Mouse (Mus musculus) ovary, postnatal 10 days (tissue): ENCODE results near the gene Fam110a.
A peak's percentile ranks its signal among the peaks of the same experiment; 100 is the strongest.

ENCODE experiments used
- DNase-seq: peaks from one replicate; pipeline ENCODE4 v3.0.0; 2022; ENCODE audit warnings: low spot score

Gene Fam110a

GRCm38 (mm10) chr2:151979470-151980354 is at the start of gene Fam110a:
TSS of gene Fam110a (minus strand) at chr2:151980219.
- DNase-seq = peak; percentile 77

- DNase-seq = peak; percentile 70
These were observed 49.4 kb upstream of the Fam110a start for GRCm38 (mm10) chr2:152029252-152030082.

GRCm38 (mm10) chr2:152024883-152025422 is 44.9 kb upstream of the Fam110a start:
- DNase-seq = no peak

GRCm38 (mm10) chr2:152022022-152022421 is 42.0 kb upstream of the Fam110a start:
- DNase-seq = no peak

GRCm38 (mm10) chr2:152020255-152020654 is 40.2 kb upstream of the Fam110a start:
- DNase-seq = no peak

- no peak for DNase-seq
These were observed 36.6 kb upstream of the Fam110a start for GRCm38 (mm10) chr2:152016666-152017065.

- DNase-seq = no peak
These were observed 36.0 kb upstream of the Fam110a start for GRCm38 (mm10) chr2:152015997-152016396.

GRCm38 (mm10) chr2:152012701-152013100 is 32.7 kb upstream of the Fam110a start:
- DNase-seq = no peak

GRCm38 (mm10) chr2:152012222-152012621 is 32.2 kb upstream of the Fam110a start:
- DNase-seq = no peak

GRCm38 (mm10) chr2:152011724-152012123 is 31.7 kb upstream of the Fam110a start:
- DNase-seq = no peak

- DNase-seq = no peak
These were observed 30.6 kb upstream of the Fam110a start for GRCm38 (mm10) chr2:152010661-152011060.

- no peak for DNase-seq
These were observed 30.2 kb upstream of the Fam110a start for GRCm38 (mm10) chr2:152010251-152010650.

GRCm38 (mm10) chr2:152009061-152009779 is 29.2 kb upstream of the Fam110a start:
- no peak for DNase-seq

- no peak for DNase-seq
These were observed 27.8 kb upstream of the Fam110a start for GRCm38 (mm10) chr2:152007783-152008182.

GRCm38 (mm10) chr2:152002529-152002928 is 22.5 kb upstream of the Fam110a start:
- no peak for DNase-seq

- DNase-seq = no peak
These were observed 20.7 kb upstream of the Fam110a start for GRCm38 (mm10) chr2:152000735-152001134.

GRCm38 (mm10) chr2:152000291-152000679 is 20.3 kb upstream of the Fam110a start:
- no peak for DNase-seq

GRCm38 (mm10) chr2:151999669-152000290 is 19.8 kb upstream of the Fam110a start:
- DNase-seq = no peak

GRCm38 (mm10) chr2:151998932-151999331 is 18.9 kb upstream of the Fam110a start:
- DNase-seq = no peak

GRCm38 (mm10) chr2:151998505-151998899 is 18.5 kb upstream of the Fam110a start:
- DNase-seq = no peak

GRCm38 (mm10) chr2:151997776-151998504 is 17.9 kb upstream of the Fam110a start:
- no peak for DNase-seq
